Mouse (Mus musculus): ENCODE results near the gene Cort. TPM values are rescaled to one million over a fixed set of nuclear protein-coding genes. Genes with fewer than 3 reads are reported as not detected.

Cort gene
- total and polyA plus RNA-seq, 2 experiments from 2014 or later: not detected

DNA sequence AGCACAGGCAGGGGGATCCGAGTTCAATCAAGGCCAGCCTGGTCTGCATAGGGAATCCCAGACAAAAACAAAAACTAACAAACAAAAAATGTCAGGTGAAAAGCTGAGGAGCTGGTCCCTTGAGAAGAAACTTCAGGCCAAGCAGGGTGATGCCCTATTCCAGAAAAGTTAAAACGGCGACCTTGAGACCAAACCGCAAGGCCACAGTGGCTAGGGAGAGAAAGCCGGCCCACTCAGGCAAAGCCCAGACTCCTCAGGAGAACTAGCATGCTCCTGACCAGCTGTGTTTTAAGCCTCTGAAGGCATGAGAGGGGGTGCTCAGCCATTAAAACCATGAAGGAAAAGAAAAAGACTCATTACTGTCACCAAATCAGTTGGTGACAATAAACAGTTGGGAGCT lies 41.2 kb downstream of the Cort start:
- peaks cover 15% of the 10 kb centered on the region; the same call in 1 of the 2 replicates for H3K4me1 ChIP-seq (ENCODE audit: control insufficient read depth, insufficient read depth)
- ATAC-seq (ENCODE audit: insufficient read depth, low read depth) (no peak), DNase-seq (ENCODE audit: low spot score) (no peak)
- no peak overlapping the region for H3K9ac ChIP-seq (replicated peaks; ENCODE audit: low read depth, low read length)
- H3K9me3 ChIP-seq (replicated peaks; ENCODE audit: control insufficient read depth, low read length): no peaks in the 10 kb centered on the region
- 59% methylated on average over 5 of the region's 5 CpGs for WGBS
- H3K36me3 ChIP-seq (replicated peaks; ENCODE audit: control insufficient read depth, insufficient read depth, low read length): no peaks in the 10 kb centered on the region
- TF ChIP-seq CTCF (IDR thresholded peaks at IDR 0.05; ENCODE audit: low read depth) (no peak), EP300 (IDR thresholded peaks at IDR 0.05; ENCODE audit: low read depth) (no peak)
- no peak overlapping the region for H3K4me2 ChIP-seq (ENCODE audit: low read depth, low read length)
- H3K27ac ChIP-seq (ENCODE audit: low read depth): 0 out of 2 replicates have a peak overlapping the region, but pooled peaks have one; percentile 8
- no peak overlapping the region for H3K4me3 ChIP-seq (ENCODE audit: low read depth, low read length)
- H3K27me3 ChIP-seq (ENCODE audit: control insufficient read depth, insufficient read depth, low read length): no peaks in the 10 kb centered on the region

DNA sequence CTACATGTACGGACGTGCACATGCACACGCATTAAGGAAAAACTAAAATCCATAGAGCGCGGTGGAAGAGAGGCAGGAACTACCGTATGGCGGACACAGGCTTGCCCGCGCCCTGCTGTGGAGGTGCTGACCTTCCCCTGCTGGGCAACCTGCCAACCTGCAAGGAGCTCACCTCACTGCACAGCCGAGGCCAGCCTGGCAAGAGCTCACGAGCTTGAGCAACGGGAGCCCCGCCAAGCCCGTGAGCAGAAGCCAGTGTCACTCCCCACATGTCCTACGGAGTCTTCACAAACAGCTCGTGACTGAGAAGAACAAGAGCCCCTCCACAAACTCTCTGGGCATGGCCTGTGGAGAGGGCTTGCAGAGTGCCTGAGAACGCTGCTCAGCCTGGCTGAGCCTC lies 45.0 kb downstream of the Cort start:
- Histone ChIP-seq H3K9ac (replicated peaks; ENCODE audit: low read depth, low read length) (no peak overlapping the region), H3K4me1 (ENCODE audit: control insufficient read depth, insufficient read depth) (peaks cover 15% of the 10 kb centered on the region; the same call in 1 of the 2 replicates), H3K4me3 (ENCODE audit: low read depth, low read length) (peak overlapping the region; percentile 10; the same call in 1 of the 2 replicates), H3K27ac (ENCODE audit: low read depth) (peak overlapping the region; percentile 77), H3K9me3 (replicated peaks; ENCODE audit: control insufficient read depth, low read length) (no peaks in the 10 kb centered on the region), H3K4me2 (ENCODE audit: low read depth, low read length) (peak overlapping the region; percentile 45), H3K36me3 (replicated peaks; ENCODE audit: control insufficient read depth, insufficient read depth, low read length) (no peaks in the 10 kb centered on the region), H3K27me3 (ENCODE audit: control insufficient read depth, insufficient read depth, low read length) (no peaks in the 10 kb centered on the region)
- DNase-seq (ENCODE audit: low spot score): peak; percentile 82
- peak; percentile 55; the same call in 1 of the 2 replicates for TF ChIP-seq EP300 (IDR thresholded peaks at IDR 0.05; ENCODE audit: low read depth)
- no peak for TF ChIP-seq CTCF (IDR thresholded peaks at IDR 0.05; ENCODE audit: low read depth)
- WGBS: 32% methylated on average over 17 of the region's 17 CpGs
- peak; percentile 94 for ATAC-seq (ENCODE audit: insufficient read depth, low read depth)

DNA sequence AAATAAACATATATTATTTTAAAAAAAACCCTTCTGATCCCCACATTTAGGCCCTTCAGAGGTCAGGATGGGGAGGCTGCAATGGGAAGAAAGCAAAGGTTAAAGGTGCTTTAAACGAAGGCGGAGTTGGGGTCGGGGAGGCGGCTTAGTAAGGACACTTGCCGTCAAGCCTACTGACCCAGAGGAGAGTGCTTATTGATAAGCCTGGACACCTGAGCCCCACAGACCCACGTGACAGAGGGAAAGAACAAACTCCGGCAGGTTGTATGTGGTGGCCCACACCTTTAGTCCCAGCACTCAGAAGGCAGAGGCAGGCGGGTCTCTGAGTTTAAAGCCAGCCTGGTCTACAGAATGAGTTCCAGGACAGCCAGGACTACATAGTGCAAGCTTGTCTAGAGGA lies 46.5 kb downstream of the Cort start:
- no peak for ATAC-seq (ENCODE audit: insufficient read depth, low read depth)
- 0 out of 2 replicates have a peak, but pooled peaks cover 4% of the 10 kb centered on the region for H3K36me3 ChIP-seq (replicated peaks; ENCODE audit: control insufficient read depth, insufficient read depth, low read length)
- WGBS: 94% methylated on average over 8 of the region's 8 CpGs
- no peak overlapping the region for H3K4me2 ChIP-seq (ENCODE audit: low read depth, low read length)
- H3K27ac ChIP-seq (ENCODE audit: low read depth): no peak overlapping the region
- no peaks in the 10 kb centered on the region for H3K27me3 ChIP-seq (ENCODE audit: control insufficient read depth, insufficient read depth, low read length)
- H3K4me1 ChIP-seq (ENCODE audit: control insufficient read depth, insufficient read depth): peaks cover 15% of the 10 kb centered on the region; the same call in 1 of the 2 replicates
- TF ChIP-seq CTCF (IDR thresholded peaks at IDR 0.05; ENCODE audit: low read depth) (no peak), EP300 (IDR thresholded peaks at IDR 0.05; ENCODE audit: low read depth) (no peak)
- DNase-seq (ENCODE audit: low spot score): no peak
- H3K4me3 ChIP-seq (ENCODE audit: low read depth, low read length): no peak overlapping the region
- no peak overlapping the region for H3K9ac ChIP-seq (replicated peaks; ENCODE audit: low read depth, low read length)
- no peaks in the 10 kb centered on the region for H3K9me3 ChIP-seq (replicated peaks; ENCODE audit: control insufficient read depth, low read length)

DNA sequence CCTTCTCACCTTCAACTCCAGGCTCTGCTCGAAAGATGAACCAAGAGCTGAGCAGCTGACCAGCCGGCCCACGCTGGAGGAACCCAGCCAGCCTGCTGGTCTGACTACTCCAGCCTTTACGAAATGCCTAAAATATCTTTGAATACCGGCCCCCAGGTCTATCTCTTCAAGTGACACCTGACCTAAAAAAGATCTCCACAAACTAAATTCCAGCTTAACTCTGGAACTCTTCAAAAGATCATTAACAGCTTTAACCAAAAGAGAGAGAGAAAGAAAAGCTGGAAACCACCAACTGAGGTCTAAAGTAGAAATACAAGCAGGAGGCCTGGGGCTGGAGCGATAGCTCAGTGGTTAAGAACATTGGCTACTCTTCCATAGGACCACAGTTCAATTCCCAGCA lies 46.9 kb downstream of the Cort start:
- H3K27me3 ChIP-seq (ENCODE audit: control insufficient read depth, insufficient read depth, low read length): no peaks in the 10 kb centered on the region
- H3K9me3 ChIP-seq (replicated peaks; ENCODE audit: control insufficient read depth, low read length): no peaks in the 10 kb centered on the region
- WGBS: 54% methylated on average over 6 of the region's 6 CpGs
- no peak overlapping the region for H3K4me2 ChIP-seq (ENCODE audit: low read depth, low read length)
- TF ChIP-seq CTCF (IDR thresholded peaks at IDR 0.05; ENCODE audit: low read depth) (no peak), EP300 (IDR thresholded peaks at IDR 0.05; ENCODE audit: low read depth) (no peak)
- DNase-seq (ENCODE audit: low spot score) (no peak), ATAC-seq (ENCODE audit: insufficient read depth, low read depth) (no peak)
- no peak overlapping the region for H3K9ac ChIP-seq (replicated peaks; ENCODE audit: low read depth, low read length)
- H3K4me3 ChIP-seq (ENCODE audit: low read depth, low read length): no peak overlapping the region
- H3K4me1 ChIP-seq (ENCODE audit: control insufficient read depth, insufficient read depth): peaks cover 15% of the 10 kb centered on the region; the same call in 1 of the 2 replicates
- H3K27ac ChIP-seq (ENCODE audit: low read depth): no peak overlapping the region
- peaks cover 9% of the 10 kb centered on the region; the same call in 1 of the 2 replicates for H3K36me3 ChIP-seq (replicated peaks; ENCODE audit: control insufficient read depth, insufficient read depth, low read length)

DNA sequence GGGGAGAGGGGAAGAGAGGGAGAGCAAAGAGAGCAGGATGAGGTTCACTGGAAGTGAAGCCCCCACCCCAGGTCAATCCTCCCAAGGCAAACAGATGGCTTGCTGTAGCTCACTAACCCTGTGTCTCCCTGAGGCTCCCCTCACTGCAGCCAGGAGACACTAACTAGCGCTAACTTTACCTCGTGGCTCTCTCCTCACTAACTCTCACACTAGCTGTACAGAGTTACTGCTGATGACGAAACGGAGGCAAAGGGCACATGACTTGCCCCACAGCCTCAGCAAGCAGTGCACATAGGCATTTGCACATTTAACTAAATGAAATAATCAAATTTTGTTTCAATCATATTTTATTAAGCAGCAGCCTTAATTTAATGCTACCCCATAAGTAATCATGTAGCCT lies 48.3 kb downstream of the Cort start:
- Histone ChIP-seq H3K9me3 (replicated peaks; ENCODE audit: control insufficient read depth, low read length) (no peaks in the 10 kb centered on the region), H3K27ac (ENCODE audit: low read depth) (no peak overlapping the region), H3K9ac (replicated peaks; ENCODE audit: low read depth, low read length) (no peak overlapping the region), H3K4me1 (ENCODE audit: control insufficient read depth, insufficient read depth) (peaks cover 15% of the 10 kb centered on the region; the same call in 1 of the 2 replicates), H3K4me3 (ENCODE audit: low read depth, low read length) (no peak overlapping the region), H3K4me2 (ENCODE audit: low read depth, low read length) (no peak overlapping the region), H3K27me3 (ENCODE audit: control insufficient read depth, insufficient read depth, low read length) (no peaks in the 10 kb centered on the region), H3K36me3 (replicated peaks; ENCODE audit: control insufficient read depth, insufficient read depth, low read length) (peaks cover 12% of the 10 kb centered on the region; the same call in 1 of the 2 replicates)
- no peak for DNase-seq (ENCODE audit: low spot score)
- no peak for ATAC-seq (ENCODE audit: insufficient read depth, low read depth)
- TF ChIP-seq CTCF (IDR thresholded peaks at IDR 0.05; ENCODE audit: low read depth): no peak
- no peak for TF ChIP-seq EP300 (IDR thresholded peaks at IDR 0.05; ENCODE audit: low read depth)
- WGBS: 75% methylated on average over 4 of the region's 4 CpGs
